Mouse (Mus musculus): Measurements from ENCODE around the gene Lhpp.

GRCm38 (mm10) chr7:132705130-132705529 lies 94.7 kb downstream of the Lhpp start:
- TF ChIP-seq CTCF (IDR thresholded peaks at IDR 0.05; ENCODE audit: low read depth) (peak; percentile 53), EP300 (optimal IDR thresholded peaks at IDR 0.05) (no peak)
